Comparison of ENCODE assay signal across 15 mouse cellular contexts in genomic region chr17:55933191-55933590, GRCm38 (mm10). TPM values are rescaled to one million over a fixed set of nuclear protein-coding genes. Genes with fewer than 3 reads are reported as not detected.
DNase-seq lines count a peak whose midpoint lies in the region; ATAC-seq and TF ChIP-seq lines count a peak whose summit lies in the region.
"Had no signal": no experiment of that assay in that cellular context is flagged by ENCODE, and none has a peak within 500 bp of the region (broad histone marks: within the 10 kb centered on the region; RNA-seq: fewer than 3 reads in every experiment).

No protein-coding gene starts in this region.

- no peak overlapping the region for H3K9ac ChIP-seq in hindbrain, embryonic 13.5 days
- H3K9ac ChIP-seq in hindbrain, embryonic 11.5 days (ENCODE audit: low read depth, low read length), result no peak overlapping the region
- H3K9ac ChIP-seq in midbrain, embryonic 15.5 days, result no peak overlapping the region
- no peak overlapping the region for H3K9ac ChIP-seq in midbrain, embryonic 11.5 days (ENCODE audit: low read length)
- H3K9ac ChIP-seq in embryonic facial prominence, embryonic 14.5 days (ENCODE audit: low read depth, low read length), result no peak overlapping the region
- peak overlapping the region; percentile 73; the same call in 1 of the 2 replicates for H3K9ac ChIP-seq in liver, postnatal 0 days (replicated peaks)
- H3K9ac ChIP-seq: embryonic facial prominence, embryonic 15.5 days had no signal

- ATAC-seq in hindbrain, embryonic 13.5 days (ENCODE audit: low FRiP score), result no peak
- ATAC-seq in hindbrain, embryonic 11.5 days (ENCODE audit: low FRiP score), result no peak
- ATAC-seq in midbrain, embryonic 15.5 days (replicated peaks), result no peak
- ATAC-seq in midbrain, embryonic 11.5 days (ENCODE audit: low FRiP score), result no peak
- ATAC-seq in embryonic facial prominence, embryonic 14.5 days (ENCODE audit: low read depth), result no peak
- ATAC-seq in liver, postnatal 0 days, result no peak
- ATAC-seq: forebrain, postnatal 0 days had no signal

- peaks cover 3% of the 10 kb centered on the region; the same call in 1 of the 2 replicates for H3K36me3 ChIP-seq in hindbrain, embryonic 13.5 days
- no peaks in the 10 kb centered on the region for H3K36me3 ChIP-seq in hindbrain, embryonic 11.5 days (ENCODE audit: control insufficient read depth, insufficient read depth, low read length)
- no peaks in the 10 kb centered on the region for H3K36me3 ChIP-seq in midbrain, embryonic 15.5 days (replicated peaks)
- H3K36me3 ChIP-seq in midbrain, embryonic 11.5 days (ENCODE audit: control insufficient read depth, insufficient read depth, low read length), result no peaks in the 10 kb centered on the region
- peaks cover 4% of the 10 kb centered on the region; the same call in 1 of the 2 replicates for H3K36me3 ChIP-seq in embryonic facial prominence, embryonic 14.5 days (ENCODE audit: control insufficient read depth, insufficient read depth, low read length)
- H3K36me3 ChIP-seq in liver, postnatal 0 days (replicated peaks; ENCODE audit: insufficient read depth, low read length), result 0 out of 2 replicates have a peak, but pooled peaks cover 2% of the 10 kb centered on the region
- H3K36me3 ChIP-seq: embryonic facial prominence, embryonic 15.5 days had no signal

- H3K27me3 ChIP-seq in hindbrain, embryonic 13.5 days, result no peaks in the 10 kb centered on the region
- H3K27me3 ChIP-seq in hindbrain, embryonic 11.5 days (ENCODE audit: control insufficient read depth, insufficient read depth, low read length), result no peaks in the 10 kb centered on the region
- no peaks in the 10 kb centered on the region for H3K27me3 ChIP-seq in midbrain, embryonic 15.5 days (replicated peaks)
- H3K27me3 ChIP-seq in midbrain, embryonic 11.5 days (ENCODE audit: control insufficient read depth, insufficient read depth, low read length), result no peaks in the 10 kb centered on the region
- no peaks in the 10 kb centered on the region for H3K27me3 ChIP-seq in embryonic facial prominence, embryonic 14.5 days (replicated peaks; ENCODE audit: control insufficient read depth, insufficient read depth, low read length)
- no peaks in the 10 kb centered on the region for H3K27me3 ChIP-seq in liver, postnatal 0 days (ENCODE audit: insufficient read depth, low read length)
- H3K27me3 ChIP-seq: embryonic facial prominence, embryonic 15.5 days had no signal

- H3K27ac ChIP-seq in hindbrain, embryonic 13.5 days, result no peak overlapping the region
- H3K27ac ChIP-seq in hindbrain, embryonic 11.5 days (ENCODE audit: low read depth, low read length), result no peak overlapping the region
- no peak overlapping the region for H3K27ac ChIP-seq in midbrain, embryonic 15.5 days
- no peak overlapping the region for H3K27ac ChIP-seq in midbrain, embryonic 11.5 days (ENCODE audit: low read depth, low read length)
- no peak overlapping the region for H3K27ac ChIP-seq in embryonic facial prominence, embryonic 14.5 days (replicated peaks; ENCODE audit: low read depth, low read length)
- no peak overlapping the region; the same call in 1 of the 2 replicates for H3K27ac ChIP-seq in liver, postnatal 0 days (ENCODE audit: low read depth)
- H3K27ac ChIP-seq: embryonic facial prominence, embryonic 15.5 days; macrophage had no signal

- no peak for DNase-seq in hindbrain, embryonic 11.5 days (ENCODE audit: low spot score)
- DNase-seq in midbrain, embryonic 11.5 days (ENCODE audit: low spot score, missing footprints), result no peak
- DNase-seq in embryonic facial prominence, embryonic 14.5 days (ENCODE audit: low spot score), result no peak
- DNase-seq in liver, postnatal 0 days, result no peak
- no peak for DNase-seq in right cerebral cortex, postnatal 10 days (ENCODE audit: low spot score in 2 of 2)
- DNase-seq: adrenal gland, postnatal 10 days; cerebellum, postnatal 25 days; forebrain, postnatal 0 days; kidney, adult 8-10 months; thymus, postnatal 4 days had no signal

- TF ChIP-seq CTCF in liver, postnatal 0 days (IDR thresholded peaks at IDR 0.05; ENCODE audit: low read depth), result no peak

- 97% methylated on average over 15 of the region's 15 CpGs for WGBS in hindbrain, embryonic 13.5 days
- WGBS in hindbrain, embryonic 11.5 days, result 93% methylated on average over 15 of the region's 15 CpGs
- WGBS in midbrain, embryonic 15.5 days, result 96% methylated on average over 15 of the region's 15 CpGs
- WGBS in midbrain, embryonic 11.5 days, result 94% methylated on average over 15 of the region's 15 CpGs
- WGBS in embryonic facial prominence, embryonic 14.5 days, result 96% methylated on average over 15 of the region's 15 CpGs
- 85% methylated on average over 15 of the region's 15 CpGs for WGBS in liver, postnatal 0 days (ENCODE audit: insufficient replicate concordance)

- no peak for TF ChIP-seq EP300 in liver, postnatal 0 days (IDR thresholded peaks at IDR 0.05; ENCODE audit: low read depth)

- H3K4me1 ChIP-seq in hindbrain, embryonic 13.5 days (replicated peaks), result peaks cover 10% of the 10 kb centered on the region
- H3K4me1 ChIP-seq in hindbrain, embryonic 11.5 days (replicated peaks; ENCODE audit: control insufficient read depth, insufficient read depth, low read length), result no peaks in the 10 kb centered on the region
- 0 out of 2 replicates have a peak, but pooled peaks cover 4% of the 10 kb centered on the region for H3K4me1 ChIP-seq in midbrain, embryonic 15.5 days
- peaks cover 5% of the 10 kb centered on the region; the same call in 1 of the 2 replicates for H3K4me1 ChIP-seq in midbrain, embryonic 11.5 days (ENCODE audit: control insufficient read depth, insufficient read depth, low read length)
- no peaks in the 10 kb centered on the region for H3K4me1 ChIP-seq in embryonic facial prominence, embryonic 14.5 days (ENCODE audit: control insufficient read depth, insufficient read depth, low read length)
- peaks cover 14% of the 10 kb centered on the region for H3K4me1 ChIP-seq in liver, postnatal 0 days (ENCODE audit: insufficient read depth)

- H3K4me2 ChIP-seq in hindbrain, embryonic 13.5 days, result peak overlapping the region; percentile 73; the same call in 1 of the 2 replicates
- no peak overlapping the region for H3K4me2 ChIP-seq in hindbrain, embryonic 11.5 days (replicated peaks; ENCODE audit: low read depth, low read length)
- peak overlapping the region; percentile 72; the same call in 1 of the 2 replicates for H3K4me2 ChIP-seq in midbrain, embryonic 15.5 days
- no peak overlapping the region for H3K4me2 ChIP-seq in midbrain, embryonic 11.5 days
- H3K4me2 ChIP-seq in embryonic facial prominence, embryonic 14.5 days (ENCODE audit: low read depth, low read length), result peak overlapping the region; percentile 77; the same call in 1 of the 2 replicates
- peak overlapping the region; percentile 76 for H3K4me2 ChIP-seq in liver, postnatal 0 days (ENCODE audit: low read depth, low read length)

- no peak overlapping the region for H3K4me3 ChIP-seq in hindbrain, embryonic 13.5 days
- no peak overlapping the region for H3K4me3 ChIP-seq in hindbrain, embryonic 11.5 days (ENCODE audit: low read depth, low read length)
- no peak overlapping the region for H3K4me3 ChIP-seq in midbrain, embryonic 15.5 days
- no peak overlapping the region for H3K4me3 ChIP-seq in midbrain, embryonic 11.5 days (ENCODE audit: low read depth, low read length)
- H3K4me3 ChIP-seq in embryonic facial prominence, embryonic 14.5 days (ENCODE audit: low read depth, low read length), result no peak overlapping the region
- peak overlapping the region; percentile 62 for H3K4me3 ChIP-seq in liver, postnatal 0 days (ENCODE audit: low read depth, low read length)

- peaks cover 9% of the 10 kb centered on the region; the same call in 1 of the 2 replicates for H3K9me3 ChIP-seq in hindbrain, embryonic 13.5 days
- H3K9me3 ChIP-seq in hindbrain, embryonic 11.5 days (ENCODE audit: control insufficient read depth, low read length), result no peaks in the 10 kb centered on the region
- no peaks in the 10 kb centered on the region for H3K9me3 ChIP-seq in midbrain, embryonic 15.5 days
- no peaks in the 10 kb centered on the region; the same call in 1 of the 2 replicates for H3K9me3 ChIP-seq in midbrain, embryonic 11.5 days (ENCODE audit: control insufficient read depth, low read length)
- H3K9me3 ChIP-seq in embryonic facial prominence, embryonic 14.5 days (ENCODE audit: control insufficient read depth, low read length), result peaks cover 14% of the 10 kb centered on the region
- H3K9me3 ChIP-seq in liver, postnatal 0 days (ENCODE audit: low read length), result peaks cover 13% of the 10 kb centered on the region; the same call in 1 of the 2 replicates

RNA-seq across cellular contexts. Expression of gene Zfp119b, which starts 16.1 kb away (rescaled TPM):
- polyA plus RNA-seq in hindbrain, embryonic 13.5 days (2015; fragmentation: Nextera tagmentation; extraction: Ambion mirVana), result 8.2 and 8.7 TPM in 2 replicates
- 6.3 and 6.7 TPM in 2 replicates for polyA plus RNA-seq in hindbrain, embryonic 11.5 days (2014; fragmentation: Nextera tagmentation; extraction: Ambion mirVana)
- polyA plus RNA-seq in midbrain, embryonic 15.5 days (2015; fragmentation: Nextera tagmentation; extraction: Ambion mirVana), result 9.6 and 10.2 TPM in 2 replicates
- 6.3 and 6.7 TPM in 2 replicates for polyA plus RNA-seq in midbrain, embryonic 11.5 days (2014; fragmentation: Nextera tagmentation; extraction: Ambion mirVana)
- polyA plus RNA-seq in embryonic facial prominence, embryonic 14.5 days (2014; fragmentation: Nextera tagmentation; extraction: Ambion mirVana), result 6.0 and 7.3 TPM in 2 replicates
- 3.8 and 4.4 TPM in 2 replicates for polyA plus RNA-seq in liver, postnatal 0 days (2015; fragmentation: Nextera tagmentation; extraction: Ambion mirVana)

RNA-seq across cellular contexts. Expression of gene Ebi3, which starts 19.2 kb away (rescaled TPM):
- 5.0 and 6.8 TPM in 2 replicates for polyA plus RNA-seq in hindbrain, embryonic 13.5 days (2015; fragmentation: Nextera tagmentation; extraction: Ambion mirVana)
- 2.2 and 3.1 TPM in 2 replicates for polyA plus RNA-seq in hindbrain, embryonic 11.5 days (2014; fragmentation: Nextera tagmentation; extraction: Ambion mirVana)
- polyA plus RNA-seq in midbrain, embryonic 15.5 days (2015; fragmentation: Nextera tagmentation; extraction: Ambion mirVana), result 7.4 and 8.3 TPM in 2 replicates
- polyA plus RNA-seq in midbrain, embryonic 11.5 days (2014; fragmentation: Nextera tagmentation; extraction: Ambion mirVana), result 2.1 and 2.7 TPM in 2 replicates
- 3.5 and 4.2 TPM in 2 replicates for polyA plus RNA-seq in embryonic facial prominence, embryonic 14.5 days (2014; fragmentation: Nextera tagmentation; extraction: Ambion mirVana)
- polyA plus RNA-seq in liver, postnatal 0 days (2015; fragmentation: Nextera tagmentation; extraction: Ambion mirVana), result 10.0 and 10.5 TPM in 2 replicates
- polyA plus RNA-seq: myocyte had no signal

RNA-seq across cellular contexts. Expression of gene Yju2, which starts 25.7 kb away (rescaled TPM):
- 23.2 and 25.2 TPM in 2 replicates for polyA plus RNA-seq in hindbrain, embryonic 13.5 days (2015; fragmentation: Nextera tagmentation; extraction: Ambion mirVana)
- 21.3 and 22.4 TPM in 2 replicates for polyA plus RNA-seq in hindbrain, embryonic 11.5 days (2014; fragmentation: Nextera tagmentation; extraction: Ambion mirVana)
- 24.5 and 25.4 TPM in 2 replicates for polyA plus RNA-seq in midbrain, embryonic 15.5 days (2015; fragmentation: Nextera tagmentation; extraction: Ambion mirVana)
- 21.3 and 24.4 TPM in 2 replicates for polyA plus RNA-seq in midbrain, embryonic 11.5 days (2014; fragmentation: Nextera tagmentation; extraction: Ambion mirVana)
- polyA plus RNA-seq in embryonic facial prominence, embryonic 14.5 days (2014; fragmentation: Nextera tagmentation; extraction: Ambion mirVana), result 16.8 and 20.2 TPM in 2 replicates
- 6.3 and 7.1 TPM in 2 replicates for polyA plus RNA-seq in liver, postnatal 0 days (2015; fragmentation: Nextera tagmentation; extraction: Ambion mirVana)

RNA-seq across cellular contexts. Expression of gene Shd, which starts 37.1 kb away (rescaled TPM):
- polyA plus RNA-seq in hindbrain, embryonic 13.5 days (2015; fragmentation: Nextera tagmentation; extraction: Ambion mirVana), result 170 and 182 TPM in 2 replicates
- polyA plus RNA-seq in hindbrain, embryonic 11.5 days (2014; fragmentation: Nextera tagmentation; extraction: Ambion mirVana), result 95.2 and 102 TPM in 2 replicates
- 209 and 217 TPM in 2 replicates for polyA plus RNA-seq in midbrain, embryonic 15.5 days (2015; fragmentation: Nextera tagmentation; extraction: Ambion mirVana)
- 81.9 and 89.1 TPM in 2 replicates for polyA plus RNA-seq in midbrain, embryonic 11.5 days (2014; fragmentation: Nextera tagmentation; extraction: Ambion mirVana)
- polyA plus RNA-seq in embryonic facial prominence, embryonic 14.5 days (2014; fragmentation: Nextera tagmentation; extraction: Ambion mirVana), result 11.0 and 18.9 TPM in 2 replicates
- polyA plus RNA-seq in liver, postnatal 0 days (2015; fragmentation: Nextera tagmentation; extraction: Ambion mirVana), result 0.26 and 0.34 TPM in 2 replicates
- polyA plus RNA-seq: macrophage had no signal

RNA-seq across cellular contexts. Expression of gene Zfp959, which starts 41.3 kb away (rescaled TPM):
- polyA plus RNA-seq in hindbrain, embryonic 13.5 days (2015; fragmentation: Nextera tagmentation; extraction: Ambion mirVana), result 14.5 and 15.3 TPM in 2 replicates
- 11.9 and 13.4 TPM in 2 replicates for polyA plus RNA-seq in hindbrain, embryonic 11.5 days (2014; fragmentation: Nextera tagmentation; extraction: Ambion mirVana)
- polyA plus RNA-seq in midbrain, embryonic 15.5 days (2015; fragmentation: Nextera tagmentation; extraction: Ambion mirVana), result 15.7 and 16.1 TPM in 2 replicates
- 12.9 and 14.0 TPM in 2 replicates for polyA plus RNA-seq in midbrain, embryonic 11.5 days (2014; fragmentation: Nextera tagmentation; extraction: Ambion mirVana)
- polyA plus RNA-seq in embryonic facial prominence, embryonic 14.5 days (2014; fragmentation: Nextera tagmentation; extraction: Ambion mirVana), result 7.9 and 10.4 TPM in 2 replicates
- polyA plus RNA-seq in liver, postnatal 0 days (2015; fragmentation: Nextera tagmentation; extraction: Ambion mirVana), result 4.9 and 5.5 TPM in 2 replicates

Comparison
In these comparisons a context has a peak if more than half of its experiments do, and no peak if none do; other contexts are left out.
1. H3K4me2 ChIP-seq: peak in hindbrain, embryonic 13.5 days (single experiment), midbrain, embryonic 15.5 days (single experiment), embryonic facial prominence, embryonic 14.5 days (single experiment) and liver, postnatal 0 days (single experiment); none in hindbrain, embryonic 11.5 days (single experiment) and midbrain, embryonic 11.5 days (single experiment).